Mouse (Mus musculus): ENCODE results near the gene Ptprn2.

Gene Ptprn2

GRCm38 (mm10) chr12:117280790-117281189 is 795.3 kb downstream of the Ptprn2 start:
- DNase-seq = no peak

- DNase-seq = no peak
Observed at GRCm38 (mm10) chr12:117282659-117283058, 797.1 kb downstream of the Ptprn2 start.

- no peak for DNase-seq
Observed at GRCm38 (mm10) chr12:117287456-117287855, 801.9 kb downstream of the Ptprn2 start.

GRCm38 (mm10) chr12:117291943-117292342 is 806.4 kb downstream of the Ptprn2 start:
- no peak for DNase-seq

GRCm38 (mm10) chr12:117296792-117297191 is 811.3 kb downstream of the Ptprn2 start:
- DNase-seq = no peak

GRCm38 (mm10) chr12:117299084-117299483 is 813.6 kb downstream of the Ptprn2 start:
- DNase-seq = no peak

- no peak for DNase-seq
Observed at GRCm38 (mm10) chr12:117304751-117305624, 819.5 kb downstream of the Ptprn2 start.

GRCm38 (mm10) chr12:117305625-117306105 is 820.1 kb downstream of the Ptprn2 start:
- no peak for DNase-seq

- no peak for DNase-seq
Observed at GRCm38 (mm10) chr12:117312079-117312478, 826.6 kb downstream of the Ptprn2 start.

GRCm38 (mm10) chr12:117314987-117315386 is 829.5 kb downstream of the Ptprn2 start:
- no peak for DNase-seq

- no peak for DNase-seq
Observed at GRCm38 (mm10) chr12:117315661-117316060, 830.1 kb downstream of the Ptprn2 start.

GRCm38 (mm10) chr12:117318229-117318628 is 832.7 kb downstream of the Ptprn2 start:
- no peak for DNase-seq

GRCm38 (mm10) chr12:117323017-117323416 is 837.5 kb downstream of the Ptprn2 start:
- no peak for DNase-seq

Data from lung, postnatal 4 days (tissue).